ENCODE assay signal across 23 mouse cellular contexts in the genomic region with DNA sequence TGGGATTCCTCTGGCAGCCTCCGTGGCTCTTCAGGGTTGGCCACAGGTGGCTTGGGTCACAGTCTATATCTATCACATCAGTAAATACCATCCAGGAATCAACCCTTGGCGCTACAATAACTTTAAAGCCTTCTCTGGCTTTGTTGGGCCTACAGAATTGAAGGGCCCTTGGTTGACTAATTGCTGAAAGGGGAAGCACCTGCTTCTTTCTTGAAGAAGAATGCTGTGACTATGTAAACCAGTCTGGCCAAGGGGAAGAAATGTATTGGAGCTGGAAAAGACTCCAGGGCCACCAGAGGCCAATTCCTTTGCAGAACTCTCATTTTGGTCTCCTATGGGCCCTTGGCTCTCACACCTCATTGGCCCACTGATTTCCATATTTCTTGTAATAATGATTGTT.
"Had no signal": no experiment of that assay in that cellular context is flagged by ENCODE, and none has a peak within 500 bp of the region (broad histone marks: within the 10 kb centered on the region; RNA-seq: fewer than 3 reads in every experiment).

No protein-coding gene starts in this region.

- H3K27ac ChIP-seq: heart, adult 2 months; heart, embryonic 13.5 days; heart, embryonic 15.5 days; hindbrain, embryonic 13.5 days; kidney, embryonic 15.5 days; kidney, postnatal 0 days; limb, embryonic 13.5 days; limb, embryonic 15.5 days; liver, embryonic 12.5 days had no signal

- ATAC-seq: hindbrain, embryonic 16.5 days; intestine, embryonic 16.5 days; liver, embryonic 12.5 days had no signal

- H3K4me3 ChIP-seq: heart, adult 2 months; heart, embryonic 13.5 days; heart, embryonic 15.5 days; hindbrain, embryonic 13.5 days; kidney, embryonic 15.5 days; limb, embryonic 13.5 days; limb, embryonic 15.5 days; liver, embryonic 12.5 days had no signal

- H3K4me1 ChIP-seq: kidney, embryonic 15.5 days; limb, embryonic 13.5 days; limb, embryonic 15.5 days had no signal

- DNase-seq: gastrocnemius, postnatal 14 days; gastrocnemius, postnatal 36 days; heart, adult 2 months; heart, postnatal 14 days; heart, postnatal 36 days; kidney, adult 11 months; kidney, adult 2 months; kidney, adult 9 months; kidney, postnatal 14 days; kidney, postnatal 36 days; layer of hippocampus, adult 9-11 months; layer of hippocampus, postnatal 36 days; left cerebral cortex, postnatal 4 days had no signal

- H3K36me3 ChIP-seq: heart, embryonic 13.5 days; heart, embryonic 15.5 days; hindbrain, embryonic 13.5 days; kidney, embryonic 15.5 days; limb, embryonic 13.5 days; limb, embryonic 15.5 days; liver, embryonic 12.5 days had no signal
